Mouse (Mus musculus) cortical plate, adult 2 months (tissue): ENCODE results near the gene Gm44973.

Source experiments
- CTCF ChIP-seq: fragments of 200-500 bp; IDR thresholded peaks from 2 replicates; pipeline ENCODE4 v1.5.1; 2011; ENCODE audit warnings: mild to moderate bottlenecking, control low read depth, low read length; ENCODE audit not compliant: insufficient read depth; ENCODE audit errors: extremely low read depth
- POLR2A ChIP-seq: fragments of 200-500 bp; IDR thresholded peaks from 2 replicates; pipeline ENCODE4 v1.6.1; 2011; ENCODE audit warnings: mild to moderate bottlenecking, low read length, control low read depth; ENCODE audit not compliant: insufficient read depth; ENCODE audit errors: extremely low read depth

- TF ChIP-seq CTCF (no peak), POLR2A (no peak)
Observed at GRCm38 (mm10) chr7:5081241-5081640, 65.9 kb downstream of the Gm44973 start.
